In the genomic region with DNA sequence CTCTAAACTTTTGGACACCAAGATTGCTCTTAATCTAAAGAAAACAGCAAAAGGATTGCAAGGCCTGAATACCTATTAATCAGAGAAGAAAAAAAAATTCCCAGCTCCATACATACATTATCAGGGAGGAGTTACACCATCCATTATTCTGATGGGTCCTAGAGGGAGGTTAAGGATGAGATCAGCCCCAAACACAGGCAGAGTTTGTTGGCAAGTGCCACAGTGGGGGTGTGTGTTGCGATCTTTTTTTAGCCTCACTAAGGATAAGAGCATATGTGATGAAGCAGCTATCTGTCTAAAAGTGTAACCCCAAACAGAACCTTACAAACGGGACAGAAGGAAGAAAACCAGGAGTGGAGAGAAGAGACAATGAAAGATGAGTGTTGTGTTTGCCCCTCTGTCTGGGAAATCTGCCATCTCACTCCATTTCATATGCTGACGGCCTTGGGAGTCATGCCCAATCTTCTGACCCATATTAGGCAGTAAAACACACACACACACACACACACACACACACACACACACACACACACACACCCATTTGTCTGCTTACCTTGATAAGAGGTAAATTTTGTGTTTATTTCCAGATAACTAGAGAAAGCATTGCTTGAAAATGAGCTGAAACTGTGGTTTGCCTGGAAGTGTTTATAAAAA, we compare ENCODE assay signal across 16 mouse cellular contexts.
DNase-seq lines count a peak whose midpoint lies in the region; ATAC-seq lines count a peak whose summit lies in the region.
"Had no signal": no experiment of that assay in that cellular context is flagged by ENCODE, and none has a peak within 500 bp of the region (broad histone marks: within the 10 kb centered on the region; RNA-seq: fewer than 3 reads in every experiment).

No protein-coding gene starts in this region.

- no peak overlapping the region for H3K9ac ChIP-seq in lung, embryonic 16.5 days (ENCODE audit: low read length)
- H3K9ac ChIP-seq in forebrain, embryonic 13.5 days = no peak overlapping the region
- H3K9ac ChIP-seq: liver, embryonic 13.5 days had no signal

- WGBS in lung, embryonic 16.5 days = 32% methylated on average over 3 of the region's 3 CpGs
- WGBS in forebrain, embryonic 13.5 days = 75% methylated on average over 3 of the region's 3 CpGs

- H3K36me3 ChIP-seq in lung, embryonic 16.5 days (ENCODE audit: control insufficient read depth, insufficient read depth, low read length) = no peaks in the 10 kb centered on the region
- H3K36me3 ChIP-seq in forebrain, embryonic 13.5 days (ENCODE audit: poor library complexity, severe bottlenecking) = no peaks in the 10 kb centered on the region
- H3K36me3 ChIP-seq: embryonic facial prominence, embryonic 10.5 days; G1E; liver, embryonic 13.5 days; midbrain, embryonic 10.5 days had no signal

- no peak for DNase-seq in frontal cortex, postnatal 10 days (ENCODE audit: low spot score in 2 of 2)
- DNase-seq in lung, postnatal 4 days = no peak
- DNase-seq in adrenal gland, postnatal 36 days = peak; percentile 73 to 74
- DNase-seq in ovary, postnatal 14 days (ENCODE audit: low spot score) = peak; percentile 14
- DNase-seq in retina, postnatal 1 day = no peak
- DNase-seq: B cell, adult 2 months; cerebellum, adult 11-12 months; gastrocnemius, postnatal 36 days; liver, embryonic 13.5 days; right cerebral cortex, adult 18-20 months had no signal

- no peak overlapping the region for H3K4me3 ChIP-seq in lung, embryonic 16.5 days (ENCODE audit: low read length)
- H3K4me3 ChIP-seq in forebrain, embryonic 13.5 days = no peak overlapping the region
- H3K4me3 ChIP-seq: embryonic facial prominence, embryonic 10.5 days; liver, embryonic 13.5 days; midbrain, embryonic 10.5 days had no signal

- peaks cover 3% of the 10 kb centered on the region; the same call in 1 of the 2 replicates for H3K4me1 ChIP-seq in lung, embryonic 16.5 days (replicated peaks; ENCODE audit: control insufficient read depth, insufficient read depth, low read length)
- no peaks in the 10 kb centered on the region for H3K4me1 ChIP-seq in forebrain, embryonic 13.5 days
- H3K4me1 ChIP-seq: liver, embryonic 13.5 days; midbrain, embryonic 10.5 days had no signal

- H3K27ac ChIP-seq in lung, embryonic 16.5 days (ENCODE audit: low read length) = no peak overlapping the region
- no peak overlapping the region for H3K27ac ChIP-seq in forebrain, embryonic 13.5 days
- H3K27ac ChIP-seq: embryonic facial prominence, embryonic 10.5 days; liver, embryonic 13.5 days; midbrain, embryonic 10.5 days had no signal

- H3K4me2 ChIP-seq in lung, embryonic 16.5 days (ENCODE audit: low read depth, low read length) = no peak overlapping the region
- no peak overlapping the region for H3K4me2 ChIP-seq in forebrain, embryonic 13.5 days
- H3K4me2 ChIP-seq: liver, embryonic 13.5 days had no signal

- peak; percentile 70 for ATAC-seq in frontal cortex, adult (ENCODE audit: low TSS enrichment)
- peak; percentile 76 for ATAC-seq in lung, embryonic 16.5 days (ENCODE audit: low read depth)
- no peak for ATAC-seq in forebrain, embryonic 13.5 days

- no peaks in the 10 kb centered on the region for H3K27me3 ChIP-seq in lung, embryonic 16.5 days (ENCODE audit: control insufficient read depth, insufficient read depth, low read depth, low read length)
- H3K27me3 ChIP-seq in forebrain, embryonic 13.5 days = no peaks in the 10 kb centered on the region
- H3K27me3 ChIP-seq: liver, embryonic 13.5 days had no signal

- H3K9me3 ChIP-seq in lung, embryonic 16.5 days (ENCODE audit: control insufficient read depth, low read length) = no peaks in the 10 kb centered on the region
- H3K9me3 ChIP-seq in forebrain, embryonic 13.5 days (replicated peaks) = no peaks in the 10 kb centered on the region
- H3K9me3 ChIP-seq: embryonic facial prominence, embryonic 10.5 days; liver, embryonic 13.5 days; midbrain, embryonic 10.5 days had no signal

Comparison
In these comparisons a context has a peak if more than half of its experiments do, and no peak if none do; other contexts are left out.
1. DNase-seq: peak in adrenal gland, postnatal 36 days (2 of 2) and ovary, postnatal 14 days (single experiment); none in frontal cortex, postnatal 10 days (0 of 2), lung, postnatal 4 days (0 of 2) and retina, postnatal 1 day (single experiment).